Mouse (Mus musculus): ENCODE data around the gene Tpo. TPM values are rescaled to one million over a fixed set of nuclear protein-coding genes. Genes with fewer than 3 reads are reported as not detected.
A peak's percentile ranks its signal among the peaks of the same experiment; 100 is the strongest.

The Tpo gene
- total and polyA plus RNA-seq, 3 experiments: not detected

GRCm38 (mm10) chr12:30050235-30050634 is 82.2 kb downstream of the Tpo start:
- H3K9ac ChIP-seq (ENCODE audit: control insufficient read depth, low read depth, low read length, poor library complexity, severe bottlenecking): no peak overlapping the region
- peak; percentile 1 for DNase-seq (ENCODE audit: low read depth, low spot score)
- no peaks in the 10 kb centered on the region for H3K9me3 ChIP-seq (replicated peaks; ENCODE audit: insufficient read depth, low read length)
- no peaks in the 10 kb centered on the region for H3K27me3 ChIP-seq (ENCODE audit: control insufficient read depth in 1 of 2, insufficient read depth in 2 of 2, low read length in 2 of 2)
- TF ChIP-seq ZMIZ1 (IDR thresholded peaks at IDR 0.05; ENCODE audit: low read depth, low read length) (no peak), RAD21 (IDR thresholded peaks at IDR 0.05; ENCODE audit: low read depth, low read length) (peak; percentile 6; the same call in 1 of the 2 replicates)
- no peak overlapping the region for H3K27ac ChIP-seq (ENCODE audit: control insufficient read depth, low read depth, low read length)
- H3K4me1 ChIP-seq (ENCODE audit: control insufficient read depth in 1 of 2, insufficient read depth in 2 of 2, low read length in 2 of 2): no peaks in the 10 kb centered on the region
- H3K36me3 ChIP-seq (ENCODE audit: control insufficient read depth in 1 of 2, insufficient read depth in 2 of 2, low read length in 2 of 2): no peaks in the 10 kb centered on the region
- H3K4me3 ChIP-seq (ENCODE audit: control insufficient read depth in 1 of 2, insufficient read depth in 1 of 2, low read depth in 2 of 2, low read length in 2 of 2): no peak overlapping the region
- H3K79me2 ChIP-seq (ENCODE audit: control insufficient read depth, insufficient read depth, low read length, poor library complexity): no peaks in the 10 kb centered on the region

- Histone ChIP-seq H3K9me3 (replicated peaks; ENCODE audit: insufficient read depth, low read length) (no peaks in the 10 kb centered on the region), H3K36me3 (ENCODE audit: control insufficient read depth in 1 of 2, insufficient read depth in 2 of 2, low read length in 2 of 2) (no peaks in the 10 kb centered on the region), H3K27me3 (ENCODE audit: control insufficient read depth in 1 of 2, insufficient read depth in 2 of 2, low read length in 2 of 2) (no peaks in the 10 kb centered on the region), H3K79me2 (ENCODE audit: control insufficient read depth, insufficient read depth, low read length, poor library complexity) (no peaks in the 10 kb centered on the region), H3K4me3 (ENCODE audit: control insufficient read depth in 1 of 2, insufficient read depth in 1 of 2, low read depth in 2 of 2, low read length in 2 of 2) (no peak overlapping the region), H3K9ac (ENCODE audit: control insufficient read depth, low read depth, low read length, poor library complexity, severe bottlenecking) (no peak overlapping the region), H3K4me1 (ENCODE audit: control insufficient read depth in 1 of 2, insufficient read depth in 2 of 2, low read length in 2 of 2) (no peaks in the 10 kb centered on the region), H3K27ac (ENCODE audit: control insufficient read depth, low read depth, low read length) (no peak overlapping the region)
- TF ChIP-seq ZC3H11A (IDR thresholded peaks at IDR 0.05; ENCODE audit: low read depth, low read length) (no peak), POLR2A (IDR thresholded peaks at IDR 0.05; ENCODE audit: control insufficient read depth in 1 of 2, insufficient read depth in 1 of 2, low read depth in 1 of 2, low read length in 2 of 2, poor library complexity in 1 of 2) (no peak), EP300 (IDR thresholded peaks at IDR 0.05; ENCODE audit: low read depth in 1 of 2, low read length in 2 of 2) (no peak), ETS1 (IDR thresholded peaks at IDR 0.05; ENCODE audit: low read depth, low read length) (no peak), CHD2 (IDR thresholded peaks at IDR 0.05; ENCODE audit: low read length) (no peak)
- no peak for DNase-seq (ENCODE audit: low read depth, low spot score)
These were observed 82.6 kb downstream of the Tpo start for GRCm38 (mm10) chr12:30049818-30050217.

- Histone ChIP-seq H3K27ac (ENCODE audit: control insufficient read depth, low read depth, low read length) (no peak overlapping the region), H3K36me3 (ENCODE audit: control insufficient read depth in 1 of 2, insufficient read depth in 2 of 2, low read length in 2 of 2) (no peaks in the 10 kb centered on the region), H3K9ac (ENCODE audit: control insufficient read depth, low read depth, low read length, poor library complexity, severe bottlenecking) (no peak overlapping the region), H3K27me3 (ENCODE audit: control insufficient read depth in 1 of 2, insufficient read depth in 2 of 2, low read length in 2 of 2) (no peaks in the 10 kb centered on the region), H3K79me2 (ENCODE audit: control insufficient read depth, insufficient read depth, low read length, poor library complexity) (no peaks in the 10 kb centered on the region), H3K4me1 (ENCODE audit: control insufficient read depth in 1 of 2, insufficient read depth in 2 of 2, low read length in 2 of 2) (no peaks in the 10 kb centered on the region), H3K4me3 (ENCODE audit: control insufficient read depth in 1 of 2, insufficient read depth in 1 of 2, low read depth in 2 of 2, low read length in 2 of 2) (no peak overlapping the region), H3K9me3 (replicated peaks; ENCODE audit: insufficient read depth, low read length) (no peaks in the 10 kb centered on the region)
- TF ChIP-seq ZKSCAN1 (IDR thresholded peaks at IDR 0.05; ENCODE audit: low read depth, low read length) (no peak), ZC3H11A (IDR thresholded peaks at IDR 0.05; ENCODE audit: low read depth, low read length) (no peak), GATA1 (IDR thresholded peaks at IDR 0.05; ENCODE audit: low read depth, low read length) (no peak), SMC3 (IDR thresholded peaks at IDR 0.05; ENCODE audit: low read depth, low read length) (no peak), KAT2A (conservative IDR thresholded peaks at IDR 0.05; ENCODE audit: low read depth, low read length) (no peak), TBP (IDR thresholded peaks at IDR 0.05; ENCODE audit: low read depth, low read length) (no peak), ETS1 (IDR thresholded peaks at IDR 0.05; ENCODE audit: low read depth, low read length) (no peak), SIN3A (IDR thresholded peaks at IDR 0.05; ENCODE audit: low read length) (no peak)
- no peak for DNase-seq (ENCODE audit: low read depth, low spot score)
These were observed 83.6 kb downstream of the Tpo start for GRCm38 (mm10) chr12:30048848-30049247.
